Mouse (Mus musculus) neutrophil, adult 65 days (primary cell): ENCODE data around the gene Mrpl17. TPM values are rescaled to one million over a fixed set of nuclear protein-coding genes. Genes with fewer than 3 reads are reported as not detected.

Source experiments
- total RNA-seq: library from RNA; stranded (reverse); gene quantifications from 2 replicates; pipeline ENCODE4 v1.2.4, GENCODE M21; 2023

The Mrpl17 gene
- 31.2 and 36.4 TPM in 2 replicates for total RNA-seq

GRCm38 (mm10) chr7:105810877-105811489 lies at the start of gene Mrpl17:
Gene Mrpl17, minus strand, starts transcription at chr7:105811099.

DNA sequence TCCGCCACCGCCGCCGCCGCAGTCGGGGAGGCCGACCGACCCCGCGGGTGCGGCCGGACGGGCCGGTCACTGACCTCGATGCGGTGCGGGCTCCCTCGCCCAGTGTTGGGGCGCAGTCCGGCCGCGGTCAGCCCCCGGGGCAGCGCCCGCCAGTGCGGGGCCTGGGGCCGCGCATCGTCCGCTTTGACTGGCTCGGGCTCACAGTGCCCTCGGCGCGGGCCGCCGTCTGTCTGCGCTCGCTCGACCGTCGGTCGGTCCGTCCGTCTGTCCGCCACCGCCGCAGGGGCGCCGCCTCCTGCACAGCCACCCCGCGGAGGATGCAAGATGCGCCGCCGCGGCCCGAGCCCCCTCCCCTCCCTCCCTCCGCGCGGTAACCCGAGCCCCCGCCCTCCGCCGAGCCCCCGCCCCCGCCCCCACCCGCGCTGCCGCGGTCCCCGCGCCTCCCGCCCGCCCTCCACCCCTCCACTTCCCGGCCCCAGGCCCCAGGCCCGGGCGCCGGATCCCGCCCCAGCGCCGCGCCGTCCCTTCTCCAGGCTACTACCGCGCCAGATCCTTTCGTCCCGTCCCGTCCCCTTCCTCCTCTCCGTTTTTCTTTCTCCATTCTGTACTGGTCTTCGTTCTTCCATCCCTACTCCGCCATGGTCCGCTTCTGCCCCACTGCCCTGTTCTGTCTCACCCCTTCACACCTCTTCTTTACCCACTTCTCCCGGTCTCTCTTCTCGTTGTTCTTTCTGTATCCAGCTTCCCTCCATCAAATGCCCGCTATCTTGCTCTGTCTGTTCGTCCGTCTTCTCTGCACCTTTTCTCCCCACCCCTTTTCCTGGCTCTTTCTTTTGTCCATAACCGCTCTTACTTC lies 23.4 kb downstream of the Mrpl17 start, which contains the start of gene Dchs1:
Dchs1 (minus strand) TSS at position 370 of the 856 bp plus-strand sequence.

Other genes with a start within 250 kb of the Mrpl17 start
- gene Apbb1, start 229.4 kb downstream of the Mrpl17 start, total RNA-seq = 1.5 and 1.6 TPM in 2 replicates
- gene Hpx, start 211.0 kb downstream of the Mrpl17 start, total RNA-seq = not detected in 2 replicates
- gene Trim3, start 177.5 kb downstream of the Mrpl17 start, total RNA-seq = 12.6 and 17.9 TPM in 2 replicates
- gene Timm10b, start 171.0 kb downstream of the Mrpl17 start, total RNA-seq = 80.7 and 117 TPM in 2 replicates
- 11.6 and 19.3 TPM in 2 replicates for gene Arfip2, start 170.7 kb downstream of the Mrpl17 start, total RNA-seq
- gene Gm45799, start 170.5 kb downstream of the Mrpl17 start, total RNA-seq = 10.3 and 15.9 TPM in 2 replicates
- gene Dnhd1, start 160.3 kb downstream of the Mrpl17 start, total RNA-seq = 3.2 and 3.6 TPM in 2 replicates
- gene Ilk, start 74.5 kb downstream of the Mrpl17 start, total RNA-seq = 137 and 144 TPM in 2 replicates
- gene Rrp8, start 73.7 kb downstream of the Mrpl17 start, total RNA-seq = 5.2 and 11.2 TPM in 2 replicates
- 95.8 and 99.8 TPM in 2 replicates for gene Taf10, start 66.7 kb downstream of the Mrpl17 start, total RNA-seq
- 41.0 and 53.2 TPM in 2 replicates for gene Tpp1, start 58.9 kb downstream of the Mrpl17 start, total RNA-seq
- gene Dchs1, start 23.4 kb downstream of the Mrpl17 start, total RNA-seq = not detected in 2 replicates
- 13.4 and 20.4 TPM in 2 replicates for gene Gm4070, start 142.9 kb upstream of the Mrpl17 start, total RNA-seq